Mouse (Mus musculus): ENCODE data around the gene Vwa5a. TPM values are rescaled to one million over a fixed set of nuclear protein-coding genes. Genes with fewer than 3 reads are reported as not detected.

Gene Vwa5a
- polyA plus RNA-seq, 1 experiment from 2014 or later = 7.8 TPM

Other genes starting within 250 kb of the Vwa5a start
- not detected in 2 replicates for gene Olfr905, start 247.2 kb upstream of the Vwa5a start, polyA plus RNA-seq (2015; fragmentation: Nextera tagmentation; extraction: Ambion mirVana)
- gene Olfr906, start 231.2 kb upstream of the Vwa5a start, polyA plus RNA-seq (2015; fragmentation: Nextera tagmentation; extraction: Ambion mirVana) = not detected in 2 replicates
- gene Olfr907, start 222.5 kb upstream of the Vwa5a start, polyA plus RNA-seq (2015; fragmentation: Nextera tagmentation; extraction: Ambion mirVana) = not detected in 2 replicates
- gene Olfr911-ps1, start 196.7 kb upstream of the Vwa5a start, polyA plus RNA-seq (2015; fragmentation: Nextera tagmentation; extraction: Ambion mirVana) = not detected in 2 replicates
- not detected in 2 replicates for gene Olfr910, start 180.4 kb upstream of the Vwa5a start, polyA plus RNA-seq (2015; fragmentation: Nextera tagmentation; extraction: Ambion mirVana)
- not detected in 2 replicates for gene Olfr912, start 138.1 kb upstream of the Vwa5a start, polyA plus RNA-seq (2015; fragmentation: Nextera tagmentation; extraction: Ambion mirVana)
- gene Olfr913, start 125.5 kb upstream of the Vwa5a start, polyA plus RNA-seq (2015; fragmentation: Nextera tagmentation; extraction: Ambion mirVana) = not detected in 2 replicates
- gene Olfr914, start 113.2 kb upstream of the Vwa5a start, polyA plus RNA-seq (2015; fragmentation: Nextera tagmentation; extraction: Ambion mirVana) = not detected in 2 replicates
- not detected in 2 replicates for gene Olfr916, start 58.4 kb upstream of the Vwa5a start, polyA plus RNA-seq (2015; fragmentation: Nextera tagmentation; extraction: Ambion mirVana)
- not detected in 2 replicates for gene Olfr917, start 52.4 kb upstream of the Vwa5a start, polyA plus RNA-seq (2015; fragmentation: Nextera tagmentation; extraction: Ambion mirVana)
- gene Olfr918, start 43.7 kb upstream of the Vwa5a start, polyA plus RNA-seq (2015; fragmentation: Nextera tagmentation; extraction: Ambion mirVana) = not detected in 2 replicates
- not detected in 2 replicates for gene Olfr919, start 14.6 kb upstream of the Vwa5a start, polyA plus RNA-seq (2015; fragmentation: Nextera tagmentation; extraction: Ambion mirVana)
- gene Olfr920, start 34.0 kb downstream of the Vwa5a start, polyA plus RNA-seq (2015; fragmentation: Nextera tagmentation; extraction: Ambion mirVana) = 0.02 TPM in 1 of 2 replicates, not detected in the other
- gene Olfr921, start 54.8 kb downstream of the Vwa5a start, polyA plus RNA-seq (2015; fragmentation: Nextera tagmentation; extraction: Ambion mirVana) = not detected in 2 replicates
- gene Olfr922, start 96.3 kb downstream of the Vwa5a start, polyA plus RNA-seq (2015; fragmentation: Nextera tagmentation; extraction: Ambion mirVana) = not detected in 2 replicates
- 0.03 TPM in 1 of 2 replicates, not detected in the other for gene Olfr923, start 108.3 kb downstream of the Vwa5a start, polyA plus RNA-seq (2015; fragmentation: Nextera tagmentation; extraction: Ambion mirVana)
- gene Olfr924, start 126.2 kb downstream of the Vwa5a start, polyA plus RNA-seq (2015; fragmentation: Nextera tagmentation; extraction: Ambion mirVana) = not detected in 2 replicates
- not detected in 2 replicates for gene Olfr26, start 136.8 kb downstream of the Vwa5a start, polyA plus RNA-seq (2015; fragmentation: Nextera tagmentation; extraction: Ambion mirVana)
- gene Olfr926, start 158.9 kb downstream of the Vwa5a start, polyA plus RNA-seq (2015; fragmentation: Nextera tagmentation; extraction: Ambion mirVana) = not detected in 2 replicates
- not detected in 2 replicates for gene Olfr930, start 211.5 kb downstream of the Vwa5a start, polyA plus RNA-seq (2015; fragmentation: Nextera tagmentation; extraction: Ambion mirVana)